Mouse (Mus musculus) limb, embryonic 11.5 days (tissue): ENCODE data around the gene Asah2. TPM values are rescaled to one million over a fixed set of nuclear protein-coding genes. Genes with fewer than 3 reads are reported as not detected.

ENCODE experiments used
- ATAC-seq: fragments of 200-750 bp; cut with Nextera tagmentation; 2 replicates; pipeline ENCODE4 v1.8.0; 2017; ENCODE audit warnings: low read depth; ENCODE audit not compliant: insufficient number of reproducible peaks, low FRiP score, low TSS enrichment
- DNase-seq: peaks from one replicate; pipeline ENCODE4 v3.0.0-alpha.2; 2015; ENCODE audit warnings: low spot score
- H3K27ac ChIP-seq: fragments of 300-500 bp; sonication (generic); replicated peaks from 2 replicates; pipeline ENCODE4 v1.5.1; 2014; ENCODE audit warnings: low read depth, mild to moderate bottlenecking, low read length
- H3K27me3 ChIP-seq: fragments of 300-500 bp; sonication (generic); 2 replicates; pipeline ENCODE4 v1.6.1; 2014; ENCODE audit warnings: mild to moderate bottlenecking, low read length, mixed read lengths; ENCODE audit not compliant: control insufficient read depth, insufficient read depth
- H3K36me3 ChIP-seq: fragments of 300-500 bp; sonication (generic); 2 replicates; pipeline ENCODE4 v1.6.1; 2014; ENCODE audit warnings: mild to moderate bottlenecking, low read length, moderate library complexity, mixed read lengths; ENCODE audit not compliant: control insufficient read depth, insufficient read depth
- H3K4me1 ChIP-seq: fragments of 300-500 bp; sonication (generic); 2 replicates; pipeline ENCODE4 v1.6.1; 2014; ENCODE audit warnings: low read length, mixed read lengths; ENCODE audit not compliant: control insufficient read depth, insufficient read depth
- H3K4me2 ChIP-seq: fragments of 300-500 bp; sonication (generic); 2 replicates; pipeline ENCODE4 v1.6.1; 2014; ENCODE audit warnings: low read depth, mild to moderate bottlenecking, moderate library complexity; ENCODE audit not compliant: severe bottlenecking
- H3K4me3 ChIP-seq: fragments of 300-500 bp; sonication (generic); 2 replicates; pipeline ENCODE4 v1.5.1; 2014; ENCODE audit warnings: low read depth, low read length
- H3K9ac ChIP-seq: fragments of 300-500 bp; sonication (generic); 2 replicates; pipeline ENCODE4 v1.6.1; 2014; ENCODE audit warnings: mild to moderate bottlenecking, low read length
- H3K9me3 ChIP-seq: fragments of 300-500 bp; sonication (generic); 2 replicates; pipeline ENCODE4 v1.6.1; 2016; ENCODE audit warnings: low read length; ENCODE audit not compliant: control insufficient read depth
- WGBS: fragments of 180-500 bp; shearing (Covaris S2); extraction: QIAGEN DNeasy Blood & Tissue Kit; methylation state at CpG from one replicate; pipeline ENCODE4 v1.1.7; 2014; 5-methylcytosine and 5-hydroxymethylcytosine counted together
- polyA plus RNA-seq: library from polyadenylated mRNA; unstranded; fragments of >200 nt; fragmentation: Nextera tagmentation; extraction: Ambion mirVana; gene quantifications from 2 replicates; pipeline ENCODE4 v1.2.1, GENCODE M21; 2014

The Asah2 gene
- polyA plus RNA-seq, 1 experiment from 2014 or later, result 1.2 TPM

DNA sequence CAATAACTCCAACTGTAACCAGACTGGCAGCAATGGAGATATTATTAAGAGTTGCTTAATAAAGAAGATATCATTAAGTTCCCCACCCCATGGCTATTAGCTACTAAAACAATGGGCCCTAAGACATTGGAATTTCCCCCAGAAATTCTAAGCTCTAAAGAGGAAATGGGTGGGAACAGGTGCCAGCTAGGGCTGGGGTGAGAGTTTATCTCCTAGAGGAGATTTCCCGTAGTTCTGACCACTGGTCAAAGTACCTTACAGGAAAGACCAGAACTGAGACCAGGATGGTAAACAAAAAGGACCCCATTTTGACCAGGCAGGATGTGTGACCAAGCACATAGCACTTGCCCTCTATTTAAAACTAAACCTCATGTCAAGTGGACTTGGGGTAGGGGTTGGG lies 52.3 kb downstream of the Asah2 start:
- no peak overlapping the region for H3K4me3 ChIP-seq
- H3K9ac ChIP-seq, result no peak overlapping the region
- ATAC-seq, result no peak
- H3K36me3 ChIP-seq, result no peaks in the 10 kb centered on the region
- H3K4me2 ChIP-seq, result no peak overlapping the region
- H3K27ac ChIP-seq, result no peak overlapping the region
- DNase-seq, result no peak
- no peaks in the 10 kb centered on the region for H3K4me1 ChIP-seq
- WGBS, result 79% methylated on average over 1 of the region's 1 CpGs
- H3K27me3 ChIP-seq, result no peaks in the 10 kb centered on the region
- H3K9me3 ChIP-seq, result no peaks in the 10 kb centered on the region

DNA sequence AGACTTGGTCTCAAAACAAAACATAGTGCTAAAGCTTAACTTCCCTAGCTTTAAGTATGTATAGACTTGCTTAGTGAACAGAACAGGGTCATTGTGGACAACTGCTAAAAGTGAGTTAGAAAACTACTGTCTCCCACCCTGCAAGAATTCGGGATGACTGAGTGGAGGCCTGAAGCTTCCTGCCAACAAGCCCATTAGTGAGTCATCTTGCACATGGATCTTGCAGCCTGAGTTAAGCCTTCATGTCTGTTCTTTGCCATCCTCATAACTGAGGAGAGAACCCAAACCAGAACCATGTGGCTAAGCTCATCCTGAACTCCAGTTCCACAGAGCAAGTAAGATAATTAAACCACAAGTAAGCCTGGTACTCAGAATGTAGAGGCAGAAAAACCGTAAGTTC lies 56.8 kb downstream of the Asah2 start:
- 90% methylated on average over 2 of the region's 2 CpGs for WGBS
- Histone ChIP-seq H3K27me3 (no peaks in the 10 kb centered on the region), H3K4me3 (no peak overlapping the region), H3K9ac (no peak overlapping the region), H3K4me2 (no peak overlapping the region), H3K4me1 (no peaks in the 10 kb centered on the region), H3K27ac (no peak overlapping the region), H3K36me3 (no peaks in the 10 kb centered on the region), H3K9me3 (no peaks in the 10 kb centered on the region)
- ATAC-seq (no peak), DNase-seq (no peak)

GRCm38 (mm10) chr19:32032881-32033280 lies 75.1 kb downstream of the Asah2 start:
- Histone ChIP-seq H3K4me2 (no peak overlapping the region), H3K4me3 (no peak overlapping the region), H3K27ac (no peak overlapping the region), H3K27me3 (no peaks in the 10 kb centered on the region), H3K36me3 (no peaks in the 10 kb centered on the region), H3K9ac (no peak overlapping the region), H3K9me3 (no peaks in the 10 kb centered on the region), H3K4me1 (no peaks in the 10 kb centered on the region)
- ATAC-seq (no peak), DNase-seq (no peak)
- 89% methylated on average over 4 of the region's 4 CpGs for WGBS

- WGBS, result 5% methylated on average over 1 of the region's 1 CpGs
- no peak overlapping the region for H3K27ac ChIP-seq
- DNase-seq (peak; percentile 29), ATAC-seq (no peak; the same call in 1 of the 2 replicates)
- H3K36me3 ChIP-seq, result no peaks in the 10 kb centered on the region
- H3K9me3 ChIP-seq, result no peaks in the 10 kb centered on the region
- H3K4me1 ChIP-seq, result no peaks in the 10 kb centered on the region
- H3K4me2 ChIP-seq, result no peak overlapping the region
- H3K4me3 ChIP-seq, result no peak overlapping the region
- no peak overlapping the region for H3K9ac ChIP-seq
- no peaks in the 10 kb centered on the region for H3K27me3 ChIP-seq
Observed at GRCm38 (mm10) chr19:32030430-32030829, 77.6 kb downstream of the Asah2 start.

- no peak overlapping the region for H3K9ac ChIP-seq
- H3K4me2 ChIP-seq, result no peak overlapping the region
- H3K27ac ChIP-seq, result no peak overlapping the region
- DNase-seq (no peak), ATAC-seq (no peak)
- WGBS, result 89% methylated on average over 3 of the region's 3 CpGs
- no peaks in the 10 kb centered on the region for H3K9me3 ChIP-seq
- no peaks in the 10 kb centered on the region for H3K27me3 ChIP-seq
- no peaks in the 10 kb centered on the region for H3K4me1 ChIP-seq
- no peak overlapping the region for H3K4me3 ChIP-seq
- no peaks in the 10 kb centered on the region for H3K36me3 ChIP-seq
Observed at GRCm38 (mm10) chr19:32025443-32025842, 82.6 kb downstream of the Asah2 start.

DNA sequence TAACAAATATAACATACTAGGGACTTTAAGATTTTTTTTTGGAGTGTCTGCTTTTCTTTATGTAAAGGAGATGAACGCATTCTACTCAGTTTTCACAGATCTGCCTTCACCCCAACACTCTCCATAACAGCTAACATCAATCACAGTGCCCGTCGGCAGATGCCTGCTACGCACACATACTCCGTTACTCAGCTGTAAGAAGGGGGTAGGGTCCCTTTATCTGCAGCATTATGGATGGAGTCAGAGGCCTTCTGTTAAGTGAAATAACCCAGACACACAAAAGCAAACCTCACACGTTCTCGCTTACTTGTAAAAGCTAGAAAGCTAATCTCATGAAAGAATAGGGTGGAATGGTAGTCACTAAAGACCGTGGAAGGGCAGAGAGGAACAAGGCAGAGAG lies 88.3 kb downstream of the Asah2 start:
- ATAC-seq (no peak), DNase-seq (no peak)
- WGBS, result 21% methylated on average over 8 of the region's 8 CpGs
- Histone ChIP-seq H3K36me3 (no peaks in the 10 kb centered on the region), H3K27ac (no peak overlapping the region), H3K4me2 (no peak overlapping the region), H3K27me3 (no peaks in the 10 kb centered on the region), H3K4me3 (no peak overlapping the region), H3K9ac (no peak overlapping the region), H3K4me1 (peaks cover 13% of the 10 kb centered on the region), H3K9me3 (no peaks in the 10 kb centered on the region)

- H3K9ac ChIP-seq, result no peak overlapping the region
- no peak overlapping the region for H3K4me2 ChIP-seq
- WGBS, result 21% methylated on average over 7 of the region's 7 CpGs
- H3K4me3 ChIP-seq, result no peak overlapping the region
- peak overlapping the region; percentile 67; the same call in 1 of the 2 replicates for H3K27ac ChIP-seq
- DNase-seq (no peak), ATAC-seq (no peak)
- H3K4me1 ChIP-seq, result peaks cover 13% of the 10 kb centered on the region
- no peaks in the 10 kb centered on the region for H3K36me3 ChIP-seq
- H3K27me3 ChIP-seq, result no peaks in the 10 kb centered on the region
- H3K9me3 ChIP-seq, result no peaks in the 10 kb centered on the region
Observed at GRCm38 (mm10) chr19:32018585-32018984, 89.4 kb downstream of the Asah2 start.

- no peaks in the 10 kb centered on the region for H3K36me3 ChIP-seq
- H3K27ac ChIP-seq, result peak overlapping the region; percentile 67; the same call in 1 of the 2 replicates
- WGBS, result 78% methylated on average over 5 of the region's 5 CpGs
- H3K9me3 ChIP-seq, result no peaks in the 10 kb centered on the region
- H3K4me1 ChIP-seq, result peaks cover 13% of the 10 kb centered on the region
- H3K27me3 ChIP-seq, result no peaks in the 10 kb centered on the region
- DNase-seq (no peak), ATAC-seq (no peak)
- no peak overlapping the region for H3K4me2 ChIP-seq
- H3K4me3 ChIP-seq, result no peak overlapping the region
- H3K9ac ChIP-seq, result no peak overlapping the region
Observed at GRCm38 (mm10) chr19:32018053-32018452, 90.0 kb downstream of the Asah2 start.

GRCm38 (mm10) chr19:32002623-32003022 lies 105.4 kb downstream of the Asah2 start:
- Histone ChIP-seq H3K36me3 (no peaks in the 10 kb centered on the region), H3K9me3 (no peaks in the 10 kb centered on the region), H3K4me3 (no peak overlapping the region), H3K9ac (no peak overlapping the region), H3K27me3 (no peaks in the 10 kb centered on the region), H3K27ac (no peak overlapping the region), H3K4me2 (no peak overlapping the region), H3K4me1 (no peaks in the 10 kb centered on the region)
- ATAC-seq, result no peak
- DNase-seq, result no peak
- 83% methylated on average over 5 of the region's 5 CpGs for WGBS
